In the genomic region with DNA sequence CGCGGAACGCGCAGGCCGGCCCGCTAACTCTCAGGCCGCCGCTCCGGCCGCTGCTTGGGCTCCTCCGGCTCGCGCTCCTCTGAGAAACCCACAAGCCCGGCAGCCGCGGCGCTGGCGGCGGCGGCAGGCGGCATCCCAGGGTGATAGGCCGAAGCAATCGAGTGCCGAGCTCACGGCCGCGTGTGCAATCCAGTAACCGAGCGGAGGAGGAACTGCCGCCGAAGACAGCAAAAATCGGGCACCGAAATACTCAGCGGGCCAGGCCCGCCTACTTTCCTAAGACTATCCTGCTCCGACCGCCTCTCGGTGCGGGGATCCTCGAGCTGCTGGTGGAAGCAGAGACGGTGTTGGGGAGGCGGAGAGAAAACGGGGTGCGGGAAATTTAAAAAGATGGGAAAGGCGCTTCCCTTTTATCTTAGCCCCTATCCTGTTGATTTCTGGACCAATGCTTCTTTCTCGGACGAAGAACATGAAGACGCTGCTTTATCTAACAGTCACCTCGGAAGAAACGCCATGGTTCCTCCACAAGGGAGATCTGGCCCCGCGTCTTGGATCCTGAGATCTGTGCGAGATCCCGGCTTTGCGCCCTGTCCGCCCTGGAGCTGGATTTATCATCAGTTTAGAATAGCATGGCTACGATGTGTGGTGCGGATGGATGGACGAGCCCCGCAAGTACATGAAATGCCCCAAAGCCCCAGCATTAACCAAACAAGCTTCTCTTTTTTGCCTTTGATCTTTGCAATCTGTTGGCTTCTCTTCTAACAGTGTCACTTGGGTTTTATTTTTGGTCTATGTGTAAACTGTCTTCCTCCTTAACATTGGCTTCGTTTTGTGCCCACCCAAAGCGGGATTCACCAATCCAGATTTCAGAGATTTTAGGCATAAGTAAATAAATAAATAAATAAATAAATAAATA, we compare ENCODE assay signal across 8 mouse cellular contexts. TPM values are rescaled to one million over a fixed set of nuclear protein-coding genes. Genes with fewer than 3 reads are reported as not detected.
A peak's percentile ranks its signal among the peaks of the same experiment; 100 is the strongest.
DNase-seq lines count a peak whose midpoint lies in the region; ATAC-seq and TF ChIP-seq lines count a peak whose summit lies in the region.

Rasal2 (minus strand) TSS at position 142 of the 916 bp plus-strand sequence.

- H3K27ac ChIP-seq in forebrain, embryonic 12.5 days, result peak within 1 kb of the TSS; percentile 99
- H3K27ac ChIP-seq in heart, postnatal 0 days (ENCODE audit: low read depth), result peak within 1 kb of the TSS; percentile 96
- H3K27ac ChIP-seq in liver, embryonic 16.5 days (ENCODE audit: low read length), result no peak within 1 kb of the TSS; the same call in 1 of the 2 replicates
- H3K27ac ChIP-seq in neural tube, embryonic 13.5 days (replicated peaks), result peak within 1 kb of the TSS; percentile 95
- H3K27ac ChIP-seq in testis, adult 2 months (ENCODE audit: control insufficient read depth, insufficient read depth, low read depth, low read length), result peak within 1 kb of the TSS; percentile 89

- no peaks in the 10 kb centered on the region for H3K9me3 ChIP-seq in E14TG2a.4 (ENCODE audit: low read length)
- no peaks in the 10 kb centered on the region for H3K9me3 ChIP-seq in forebrain, embryonic 12.5 days
- H3K9me3 ChIP-seq in heart, postnatal 0 days (replicated peaks; ENCODE audit: control insufficient read depth, low read length), result no peaks in the 10 kb centered on the region
- H3K9me3 ChIP-seq in liver, embryonic 16.5 days (replicated peaks; ENCODE audit: control insufficient read depth, low read length), result no peaks in the 10 kb centered on the region
- H3K9me3 ChIP-seq in neural tube, embryonic 13.5 days, result no peaks in the 10 kb centered on the region

- peak; percentile 97 for ATAC-seq in forebrain, embryonic 12.5 days (ENCODE audit: low FRiP score)
- ATAC-seq in heart, postnatal 0 days (ENCODE audit: insufficient read depth, low read depth), result peak; percentile 92
- ATAC-seq in liver, embryonic 16.5 days (ENCODE audit: low read depth), result peak; percentile 91
- peak; percentile 99 for ATAC-seq in neural tube, embryonic 13.5 days (ENCODE audit: low read depth)

- H3K4me1 ChIP-seq in E14TG2a.4 (replicated peaks; ENCODE audit: low read depth, low read length), result peaks cover 56% of the 10 kb centered on the region
- peaks cover 35% of the 10 kb centered on the region for H3K4me1 ChIP-seq in forebrain, embryonic 12.5 days
- peaks cover 34% of the 10 kb centered on the region for H3K4me1 ChIP-seq in heart, postnatal 0 days (ENCODE audit: control insufficient read depth, insufficient read depth)
- H3K4me1 ChIP-seq in liver, embryonic 16.5 days (ENCODE audit: control insufficient read depth, low read depth, low read length), result no peaks in the 10 kb centered on the region; the same call in 1 of the 2 replicates
- H3K4me1 ChIP-seq in neural tube, embryonic 13.5 days (replicated peaks), result peaks cover 28% of the 10 kb centered on the region
- H3K4me1 ChIP-seq in testis, adult 2 months (ENCODE audit: control insufficient read depth, insufficient read depth, low read length), result peaks cover 3% of the 10 kb centered on the region; the same call in 1 of the 2 replicates

- 0 out of 2 replicates have a peak, but pooled peaks have one; percentile 75 for TF ChIP-seq EP300 in heart, postnatal 0 days (IDR thresholded peaks at IDR 0.05; ENCODE audit: low read depth)

- H3K27me3 ChIP-seq in E14TG2a.4 (ENCODE audit: insufficient read depth, low read length), result peaks cover 12% of the 10 kb centered on the region
- no peaks in the 10 kb centered on the region for H3K27me3 ChIP-seq in forebrain, embryonic 12.5 days
- no peaks in the 10 kb centered on the region for H3K27me3 ChIP-seq in heart, postnatal 0 days (ENCODE audit: control insufficient read depth, insufficient read depth, low read length)
- H3K27me3 ChIP-seq in liver, embryonic 16.5 days (ENCODE audit: control insufficient read depth, insufficient read depth, low read depth, low read length), result peaks cover 7% of the 10 kb centered on the region
- no peaks in the 10 kb centered on the region for H3K27me3 ChIP-seq in neural tube, embryonic 13.5 days
- no peaks in the 10 kb centered on the region for H3K27me3 ChIP-seq in testis, adult 2 months (ENCODE audit: control insufficient read depth, insufficient read depth, low read length)

- peak within 1 kb of the TSS; percentile 74 for H3K4me2 ChIP-seq in forebrain, embryonic 12.5 days
- H3K4me2 ChIP-seq in heart, postnatal 0 days (ENCODE audit: low read depth, low read length), result peak within 1 kb of the TSS; percentile 74
- H3K4me2 ChIP-seq in liver, embryonic 16.5 days (ENCODE audit: low read depth, low read length), result peak within 1 kb of the TSS; percentile 93
- peak within 1 kb of the TSS; percentile 78 for H3K4me2 ChIP-seq in neural tube, embryonic 13.5 days

- under 1% methylated on average over 62 of the region's 62 CpGs for WGBS in forebrain, embryonic 12.5 days
- under 1% methylated on average over 57 of the region's 62 CpGs for WGBS in heart, postnatal 0 days
- under 1% methylated on average over 62 of the region's 62 CpGs for WGBS in liver, embryonic 16.5 days (ENCODE audit: insufficient replicate concordance)
- under 1% methylated on average over 62 of the region's 62 CpGs for WGBS in neural tube, embryonic 13.5 days

- peaks cover 16% of the 10 kb centered on the region for H3K36me3 ChIP-seq in E14TG2a.4 (ENCODE audit: insufficient read depth, low read length)
- no peaks in the 10 kb centered on the region for H3K36me3 ChIP-seq in forebrain, embryonic 12.5 days (replicated peaks)
- no peaks in the 10 kb centered on the region for H3K36me3 ChIP-seq in heart, postnatal 0 days (replicated peaks; ENCODE audit: control insufficient read depth, insufficient read depth, low read length)
- H3K36me3 ChIP-seq in liver, embryonic 16.5 days (ENCODE audit: control insufficient read depth, insufficient read depth), result no peaks in the 10 kb centered on the region
- no peaks in the 10 kb centered on the region for H3K36me3 ChIP-seq in neural tube, embryonic 13.5 days
- no peaks in the 10 kb centered on the region for H3K36me3 ChIP-seq in testis, adult 2 months (ENCODE audit: control insufficient read depth, insufficient read depth, low read length)

- TF ChIP-seq CTCF in E14TG2a.4 (conservative IDR thresholded peaks at IDR 0.05; ENCODE audit: low read length), result no peak
- TF ChIP-seq CTCF in heart, postnatal 0 days (IDR thresholded peaks at IDR 0.05; ENCODE audit: low read depth), result no peak
- no peak for TF ChIP-seq CTCF in testis, adult 2 months (IDR thresholded peaks at IDR 0.05; ENCODE audit: control insufficient read depth, insufficient read depth, insufficient replicate concordance, low read depth, low read length)

- TF ChIP-seq POLR2A in testis, adult 2 months (IDR thresholded peaks at IDR 0.05; ENCODE audit: control insufficient read depth, low read depth, low read length), result peak; percentile 65

- H3K9ac ChIP-seq in forebrain, embryonic 12.5 days, result peak within 1 kb of the TSS; percentile 92
- H3K9ac ChIP-seq in heart, postnatal 0 days (replicated peaks; ENCODE audit: low read depth, low read length), result peak within 1 kb of the TSS; percentile 93
- H3K9ac ChIP-seq in liver, embryonic 16.5 days (ENCODE audit: low read depth, low read length), result peak within 1 kb of the TSS; percentile 69
- H3K9ac ChIP-seq in neural tube, embryonic 13.5 days, result peak within 1 kb of the TSS; percentile 85

- DNase-seq in c-Kit-positive CD71-positive TER-119-positive erythroid progenitor cells, embryonic 14.5 days (ENCODE audit: low spot score), result peak; percentile 91
- DNase-seq in heart, postnatal 0 days (ENCODE audit: low spot score), result peak; percentile 96
- peak; percentile 99 for DNase-seq in kidney, postnatal 4 days

- peak within 1 kb of the TSS; percentile 96 for H3K4me3 ChIP-seq in E14TG2a.4 (replicated peaks; ENCODE audit: low read length)
- peak within 1 kb of the TSS; percentile 99 for H3K4me3 ChIP-seq in forebrain, embryonic 12.5 days (replicated peaks)
- H3K4me3 ChIP-seq in heart, postnatal 0 days (ENCODE audit: low read depth, low read length), result peak within 1 kb of the TSS; percentile 98
- H3K4me3 ChIP-seq in liver, embryonic 16.5 days (ENCODE audit: low read depth, low read length), result peak within 1 kb of the TSS; percentile 74
- H3K4me3 ChIP-seq in neural tube, embryonic 13.5 days, result peak within 1 kb of the TSS; percentile 93
- peak within 1 kb of the TSS; percentile 96 for H3K4me3 ChIP-seq in testis, adult 2 months (ENCODE audit: control insufficient read depth, low read depth, low read length)

RNA-seq across cellular contexts. Expression of gene Rasal2, which starts in this region (rescaled TPM):
- 25.8 and 28.9 TPM in 2 replicates for polyA plus RNA-seq in forebrain, embryonic 12.5 days (2016; fragmentation: Nextera tagmentation; extraction: Ambion mirVana)
- total RNA-seq in heart, postnatal 0 days (2014; rRNA removed; ENCODE audit: low replicate concordance), result 28.9 and 35.9 TPM in 2 replicates
- 18.5 and 20.2 TPM in 2 replicates for polyA plus RNA-seq in heart, postnatal 0 days (2015; fragmentation: Nextera tagmentation; extraction: Ambion mirVana)
- 0.83 and 1.4 TPM in 2 replicates for polyA plus RNA-seq in liver, embryonic 16.5 days (2015; fragmentation: Nextera tagmentation; extraction: Ambion mirVana)
- polyA plus RNA-seq in neural tube, embryonic 13.5 days (2015; fragmentation: Nextera tagmentation; extraction: Ambion mirVana), result 43.1 and 43.3 TPM in 2 replicates
- 13.2 and 13.7 TPM in 2 replicates for polyA plus RNA-seq in testis, adult 2 months (2012; rRNA removed)
